Mouse (Mus musculus) bone marrow, adult 2 months (tissue): Measurements from ENCODE around the gene Gnai3. TPM values are rescaled to one million over a fixed set of nuclear protein-coding genes. Genes with fewer than 3 reads are reported as not detected.

Source experiments
- H3K27ac ChIP-seq: fragments of 200-500 bp; 2 replicates; pipeline ENCODE4 v1.5.1; 2012; ENCODE audit warnings: low read depth, mild to moderate bottlenecking, control low read depth, inconsistent platforms, low read length; ENCODE audit not compliant: control insufficient read depth, poor library complexity, insufficient read depth
- H3K4me1 ChIP-seq: fragments of 200-500 bp; 2 replicates; pipeline ENCODE4 v1.6.1; 2011; ENCODE audit warnings: low read length; ENCODE audit not compliant: control insufficient read depth, insufficient read depth
- H3K4me3 ChIP-seq: fragments of 200-500 bp; replicated peaks from 2 replicates; pipeline ENCODE3; 2011; ENCODE audit warnings: mild to moderate bottlenecking, low read depth, low read length, control low read depth; ENCODE audit not compliant: control insufficient read depth
- CTCF ChIP-seq: fragments of 200-500 bp; IDR thresholded peaks from 2 replicates; pipeline ENCODE4 v1.5.1; 2011; ENCODE audit warnings: low read length, control low read depth; ENCODE audit not compliant: control insufficient read depth, insufficient read depth
- POLR2A ChIP-seq: fragments of 200-500 bp; IDR thresholded peaks from 2 replicates; pipeline ENCODE4 v1.6.1; 2011; ENCODE audit warnings: low read depth, mild to moderate bottlenecking, control low read depth, low read length, borderline replicate concordance; ENCODE audit not compliant: control insufficient read depth
- WGBS: fragments of 180-500 bp; shearing (Covaris S2); methylation state at CpG from one replicate; pipeline ENCODE4 v1.1.7; 2018; 5-methylcytosine and 5-hydroxymethylcytosine counted together
- polyA plus RNA-seq: library from polyadenylated mRNA; stranded (reverse); fragments of >200 nt; gene quantifications from 2 replicates; pipeline ENCODE4 v1.2.4, GENCODE M21; 2011; ENCODE audit warnings: low replicate concordance; ENCODE audit not compliant: missing spikeins, insufficient read depth, insufficient read length

The Gnai3 gene
- polyA plus RNA-seq, 1 experiment, result 27.5 TPM

DNA sequence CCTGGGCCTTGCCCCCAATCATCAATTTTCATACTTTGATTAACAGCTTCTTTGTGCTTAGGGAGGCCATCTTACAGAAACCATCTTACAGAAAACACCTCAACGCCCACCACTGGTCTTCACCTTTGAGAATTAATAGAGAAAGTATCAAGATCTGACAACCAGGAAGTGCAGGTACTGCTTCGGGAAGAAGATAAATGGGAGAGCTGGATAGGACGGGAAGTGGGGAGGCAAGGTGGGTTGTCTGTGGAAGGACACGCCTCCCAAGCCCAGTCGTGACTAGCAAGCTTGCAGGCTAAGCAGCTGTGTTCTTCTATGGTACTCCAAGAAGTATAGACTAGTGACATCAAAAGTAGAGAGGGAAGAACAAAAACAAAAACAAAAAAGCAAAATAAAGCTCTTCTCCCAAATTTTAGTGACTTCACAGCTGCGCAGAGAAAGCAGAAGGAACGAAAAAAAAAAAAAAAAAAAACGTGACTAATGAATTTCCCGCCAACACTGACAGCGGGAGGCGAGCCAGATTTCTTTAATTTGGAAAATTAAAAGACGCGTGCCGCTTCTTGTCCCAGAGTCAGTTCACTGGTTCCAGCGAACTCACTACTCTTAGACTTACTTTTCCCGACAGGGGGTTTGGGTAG lies 39.6 kb upstream of the Gnai3 start:
- Histone ChIP-seq H3K27ac (no peak overlapping the region), H3K4me3 (peak overlapping the region; percentile 70), H3K4me1 (peaks cover 5% of the 10 kb centered on the region)
- WGBS, result 3% methylated on average over 16 of the region's 16 CpGs
- TF ChIP-seq POLR2A (no peak), CTCF (no peak)

DNA sequence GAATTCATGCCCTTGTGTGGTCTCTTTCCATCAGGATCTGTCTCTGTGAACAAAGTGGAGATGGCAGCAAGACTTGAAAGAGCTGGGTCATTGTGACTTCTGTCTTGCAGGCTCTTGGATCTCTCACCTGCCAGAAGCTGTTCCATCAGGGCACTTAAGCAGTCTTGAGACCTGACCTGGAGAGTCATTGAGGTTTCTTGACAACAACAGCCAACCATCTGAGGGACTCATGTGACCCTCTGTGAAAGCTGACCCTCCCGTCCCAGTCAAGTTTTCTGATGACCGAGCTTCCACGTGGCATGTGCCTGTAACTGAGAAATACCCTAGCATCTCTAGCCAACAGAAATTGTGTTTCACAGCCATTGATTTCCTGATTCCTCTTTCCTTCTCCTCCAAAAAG lies 38.8 kb upstream of the Gnai3 start:
- Histone ChIP-seq H3K4me1 (peaks cover 5% of the 10 kb centered on the region), H3K4me3 (no peak overlapping the region), H3K27ac (no peak overlapping the region)
- TF ChIP-seq CTCF, result no peak
- TF ChIP-seq POLR2A, result no peak
- 89% methylated on average over 3 of the region's 3 CpGs for WGBS

DNA sequence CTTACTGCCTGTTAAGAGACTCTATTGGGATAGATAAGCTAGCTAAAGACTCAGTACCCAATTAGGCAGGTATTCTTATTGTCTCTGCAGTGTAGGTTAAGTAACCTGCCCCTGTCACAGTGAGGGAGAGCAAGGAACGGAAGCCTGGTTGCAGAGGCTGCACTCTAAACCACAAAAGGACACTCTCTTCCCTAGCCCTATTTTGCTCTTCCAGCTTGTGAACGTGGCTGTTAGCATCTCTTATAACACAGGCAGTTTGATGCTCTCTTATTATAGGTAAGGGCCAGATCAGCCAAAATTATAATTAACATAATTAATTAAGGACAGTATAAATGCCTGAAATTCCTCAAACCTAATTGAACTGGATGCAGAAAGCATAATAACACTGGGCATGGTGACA lies 34.6 kb upstream of the Gnai3 start:
- WGBS, result 21% methylated on average over 2 of the region's 2 CpGs
- Histone ChIP-seq H3K4me1 (no peaks in the 10 kb centered on the region; the same call in 1 of the 2 replicates), H3K27ac (no peak overlapping the region), H3K4me3 (no peak overlapping the region)
- TF ChIP-seq POLR2A (no peak), CTCF (no peak)

DNA sequence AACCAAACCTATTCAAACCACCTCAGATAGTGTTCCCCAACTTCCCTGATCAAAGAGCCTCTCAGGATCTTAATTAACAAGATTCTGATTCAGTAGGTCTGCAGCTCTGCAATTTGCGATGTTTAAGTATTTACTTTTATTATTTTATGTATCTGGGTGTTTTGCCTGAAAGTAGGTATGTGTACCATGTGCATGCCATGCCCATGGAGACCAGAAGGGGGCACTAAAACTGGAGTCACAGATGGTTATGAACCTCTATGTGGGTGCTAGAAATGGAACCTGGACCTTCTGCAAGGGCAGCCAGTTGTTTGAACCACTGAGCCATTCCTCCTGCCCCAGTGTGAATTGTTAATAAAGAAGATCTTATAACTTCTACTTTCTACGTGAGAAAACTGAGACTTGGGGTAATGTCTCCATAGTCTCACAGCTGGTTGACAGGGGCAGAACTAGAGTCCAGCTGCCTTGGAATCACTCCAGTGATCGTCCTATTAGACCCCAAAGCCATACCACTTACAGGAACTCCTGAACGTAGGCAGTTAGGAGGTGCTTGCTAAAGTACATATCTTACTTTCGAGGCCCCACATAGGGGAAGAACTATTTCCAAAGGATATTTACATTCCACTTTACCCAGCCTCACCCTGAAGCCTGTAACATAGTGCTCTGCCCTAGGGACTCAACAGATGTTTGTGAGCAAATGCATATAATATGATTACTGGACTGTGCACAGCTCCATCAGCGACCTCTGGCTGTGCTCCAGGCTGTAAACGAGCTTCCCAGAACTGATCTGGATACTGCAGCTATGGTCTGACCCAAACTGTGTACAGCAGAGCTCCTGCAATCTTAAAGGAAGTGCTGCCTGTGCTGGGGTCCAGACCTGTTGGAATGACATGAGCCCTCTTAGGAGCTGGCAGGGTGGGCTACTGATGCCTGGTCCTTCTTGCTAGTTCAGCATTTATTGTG lies 33.1 kb upstream of the Gnai3 start:
- WGBS, result 82% methylated on average over 7 of the region's 7 CpGs
- Histone ChIP-seq H3K27ac (no peak overlapping the region), H3K4me3 (no peak overlapping the region), H3K4me1 (no peaks in the 10 kb centered on the region)
- no peak for TF ChIP-seq CTCF
- TF ChIP-seq POLR2A, result no peak

DNA sequence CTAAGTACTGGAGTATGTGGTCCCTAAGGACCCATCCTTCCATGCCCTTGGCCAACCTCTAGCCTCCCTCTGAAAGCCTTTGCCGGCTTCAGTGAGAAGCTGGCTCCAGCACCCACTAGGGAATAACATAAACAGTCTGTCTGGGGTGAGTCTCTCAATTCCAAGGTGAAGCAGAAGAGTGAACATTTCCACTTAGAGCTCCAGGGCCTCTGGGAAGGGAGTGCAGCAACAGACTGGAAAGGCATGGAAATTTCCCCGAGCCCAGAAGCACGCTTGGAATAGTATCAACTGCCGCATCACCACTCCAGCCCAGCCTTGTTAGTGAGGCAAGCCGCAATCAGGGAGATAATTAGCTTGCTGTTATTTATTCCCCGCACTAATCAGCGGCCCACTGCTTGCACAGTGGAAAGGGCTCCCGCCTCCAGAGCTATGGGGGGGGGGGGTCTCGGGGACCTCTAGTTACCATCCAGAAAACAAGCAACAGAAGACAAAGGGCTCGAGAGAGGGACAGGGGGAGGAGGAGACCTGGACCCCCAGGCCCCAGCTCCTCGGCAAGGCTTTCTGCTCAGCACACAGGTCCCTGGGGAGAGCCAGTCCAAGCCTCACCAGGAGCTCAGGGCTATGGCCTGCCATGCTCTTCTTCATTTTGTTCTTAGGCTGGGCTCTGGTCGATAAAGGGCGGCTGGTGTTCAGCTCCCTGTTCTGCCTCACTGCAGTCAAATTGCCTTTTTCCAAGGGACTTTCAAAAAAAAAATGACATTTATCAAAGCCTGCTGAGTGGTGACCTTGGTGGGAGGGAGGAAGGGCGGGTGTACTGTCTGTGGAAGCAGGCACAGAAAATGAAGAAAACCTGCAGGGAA lies 29.0 kb upstream of the Gnai3 start:
- Histone ChIP-seq H3K4me1 (no peaks in the 10 kb centered on the region), H3K4me3 (no peak overlapping the region), H3K27ac (no peak overlapping the region)
- no peak for TF ChIP-seq POLR2A
- TF ChIP-seq CTCF, result no peak
- 70% methylated on average over 14 of the region's 14 CpGs for WGBS

DNA sequence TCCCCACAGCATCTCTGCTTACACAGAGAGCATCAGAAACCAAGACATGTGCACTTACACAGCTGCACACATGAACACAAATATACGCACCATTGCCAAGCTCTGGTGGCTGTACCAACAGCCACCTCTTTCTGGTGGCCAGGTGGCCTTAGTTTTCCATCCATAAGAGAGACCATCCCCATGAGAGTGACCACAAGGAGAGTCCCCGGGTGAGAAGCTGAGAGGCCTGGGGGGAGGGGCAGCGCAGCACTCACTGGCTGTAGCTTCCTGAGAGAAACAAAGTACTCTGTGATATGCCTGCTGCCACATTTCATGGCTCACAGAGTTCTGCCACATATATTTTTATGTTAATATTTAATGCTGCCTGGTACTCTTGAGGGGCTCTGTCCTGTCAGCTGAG lies 23.3 kb upstream of the Gnai3 start:
- H3K4me3 ChIP-seq, result no peak overlapping the region
- TF ChIP-seq POLR2A (no peak), CTCF (no peak)
- no peaks in the 10 kb centered on the region for H3K4me1 ChIP-seq
- no peak overlapping the region for H3K27ac ChIP-seq
- 64% methylated on average over 3 of the region's 3 CpGs for WGBS

DNA sequence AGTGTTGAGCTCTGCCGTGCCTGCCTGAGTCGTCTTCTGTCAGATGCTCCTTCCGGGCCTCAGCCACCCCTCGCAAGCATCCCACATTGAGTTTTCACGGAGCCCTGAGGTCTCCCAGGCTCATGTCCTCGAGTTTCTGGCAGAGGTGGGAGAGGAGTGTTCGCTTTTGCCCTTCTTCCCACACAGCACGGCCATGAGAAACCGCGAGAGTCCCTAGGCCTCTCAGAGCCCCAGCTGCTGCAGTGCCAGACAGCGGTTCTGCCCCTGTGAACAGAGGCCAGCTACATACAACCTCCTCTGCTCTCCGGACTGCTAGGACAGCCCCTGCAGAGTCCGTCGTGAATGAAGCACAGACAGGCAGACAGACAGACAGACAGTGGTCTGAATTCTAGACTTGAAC lies 21.6 kb upstream of the Gnai3 start:
- Histone ChIP-seq H3K27ac (peak overlapping the region; percentile 44), H3K4me1 (no peaks in the 10 kb centered on the region), H3K4me3 (no peak overlapping the region)
- TF ChIP-seq POLR2A (no peak), CTCF (no peak)
- 63% methylated on average over 14 of the region's 14 CpGs for WGBS
